Mouse (Mus musculus) liver, embryonic 16.5 days (tissue): Measurements from ENCODE around the gene Sned1. TPM values are rescaled to one million over a fixed set of nuclear protein-coding genes. Genes with fewer than 3 reads are reported as not detected.
"Not testable (repeated sequence)": the region's sequence is repeated elsewhere in the genome, so short reads cannot be mapped to it uniquely, and the experiment has no call there.

ENCODE experiments used
- ATAC-seq: fragments of 200-750 bp; cut with Nextera tagmentation; 2 replicates; pipeline ENCODE4 v1.8.0; 2017; ENCODE audit warnings: low read depth, mild to moderate bottlenecking, moderate number of reproducible peaks, moderate library complexity
- H3K27ac ChIP-seq: fragments of 300-500 bp; sonication (generic); 2 replicates; pipeline ENCODE4 v1.5.1; 2014; ENCODE audit warnings: mild to moderate bottlenecking, low read length
- H3K27me3 ChIP-seq: fragments of 300-500 bp; sonication (generic); 2 replicates; pipeline ENCODE4 v1.6.1; 2014; ENCODE audit warnings: low read depth, low read length, mixed read lengths; ENCODE audit not compliant: control insufficient read depth, insufficient read depth
- H3K36me3 ChIP-seq: fragments of 300-500 bp; sonication (generic); 2 replicates; pipeline ENCODE4 v1.6.1; 2014; ENCODE audit warnings: mild to moderate bottlenecking; ENCODE audit not compliant: control insufficient read depth, insufficient read depth
- H3K4me1 ChIP-seq: fragments of 300-500 bp; sonication (generic); 2 replicates; pipeline ENCODE4 v1.6.1; 2014; ENCODE audit warnings: low read depth, low read length, mixed read lengths; ENCODE audit not compliant: control insufficient read depth
- H3K4me2 ChIP-seq: fragments of 300-500 bp; sonication (generic); 2 replicates; pipeline ENCODE4 v1.6.1; 2014; ENCODE audit warnings: low read depth, low read length, mixed read lengths
- H3K4me3 ChIP-seq: fragments of 300-500 bp; sonication (generic); 2 replicates; pipeline ENCODE4 v1.5.1; 2014; ENCODE audit warnings: low read depth, mild to moderate bottlenecking, low read length
- H3K9ac ChIP-seq: fragments of 300-500 bp; sonication (generic); 2 replicates; pipeline ENCODE4 v1.6.1; 2014; ENCODE audit warnings: low read depth, low read length
- H3K9me3 ChIP-seq: fragments of 300-500 bp; sonication (generic); replicated peaks from 2 replicates; pipeline ENCODE4 v1.6.1; 2016; ENCODE audit warnings: low read length; ENCODE audit not compliant: control insufficient read depth
- WGBS: fragments of 180-500 bp; shearing (Covaris S2); extraction: QIAGEN DNeasy Blood & Tissue Kit; methylation state at CpG from one replicate; pipeline ENCODE4 v1.1.7; 2014; ENCODE audit not compliant: insufficient replicate concordance; 5-methylcytosine and 5-hydroxymethylcytosine counted together
- polyA plus RNA-seq: library from polyadenylated mRNA; unstranded; fragments of >200 nt; fragmentation: Nextera tagmentation; extraction: Ambion mirVana; gene quantifications from 2 replicates; pipeline ENCODE4 v1.2.1, GENCODE M21; 2015

Gene Sned1
- 0.19 and 0.29 TPM in 2 replicates for polyA plus RNA-seq

DNA sequence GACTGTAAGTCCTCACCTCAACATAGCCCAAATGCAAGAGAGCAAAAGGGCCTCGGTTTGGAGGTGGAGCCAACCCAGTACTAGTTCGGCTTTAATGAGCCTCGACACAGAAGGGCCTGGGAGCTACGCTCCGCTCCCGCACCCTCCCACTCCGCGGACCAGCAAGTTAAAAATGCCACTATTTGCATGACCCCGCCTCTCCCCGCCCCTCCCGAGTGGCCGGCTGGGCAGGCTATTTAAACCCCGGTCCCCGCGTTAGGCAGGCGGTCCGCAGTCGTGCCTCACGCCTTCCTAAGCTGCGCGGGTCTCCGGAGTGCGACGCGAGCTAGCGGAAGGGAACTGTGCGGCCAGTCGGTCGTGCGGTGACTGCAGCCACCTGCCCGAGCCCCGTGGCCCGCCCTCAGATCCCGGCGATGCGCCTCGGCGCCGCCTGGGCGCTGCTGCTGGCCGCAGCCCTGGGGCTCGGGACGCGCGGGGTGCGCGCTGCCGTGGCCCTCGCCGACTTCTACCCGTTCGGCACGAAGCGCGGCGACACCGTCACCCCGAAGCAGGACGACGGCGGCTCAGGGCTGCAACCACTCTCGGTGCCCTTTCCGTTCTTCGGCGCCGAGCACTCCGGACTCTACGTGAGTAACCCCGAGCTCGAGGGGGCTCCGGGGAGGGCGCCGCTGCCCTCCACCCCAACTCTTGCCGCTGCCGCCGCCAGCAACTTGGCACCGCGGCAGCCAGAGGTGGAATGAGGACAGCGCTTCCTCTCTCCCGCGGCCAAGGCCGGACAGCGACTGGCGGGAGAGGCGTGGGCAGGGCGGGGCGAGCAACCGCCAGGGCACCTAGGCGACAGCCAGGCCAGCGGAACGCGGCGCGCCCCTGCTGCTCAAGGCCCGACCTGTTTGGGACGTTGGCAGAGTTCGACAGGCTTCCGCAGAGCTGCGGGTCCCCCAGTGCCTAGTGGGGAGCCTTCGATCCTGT is at the start of gene Sned1:
TSS of gene Sned1 (plus strand) at position 266 of the 969 bp plus-strand sequence.
- no peaks in the 10 kb centered on the region; the same call in 1 of the 2 replicates for H3K4me1 ChIP-seq
- H3K4me2 ChIP-seq: peak within 1 kb of the TSS; percentile 81
- peak within 1 kb of the TSS; percentile 31; the same call in 1 of the 2 replicates for H3K9ac ChIP-seq
- ATAC-seq: peak; percentile 76
- H3K9me3 ChIP-seq: no peaks in the 10 kb centered on the region
- peak within 1 kb of the TSS; percentile 52 for H3K4me3 ChIP-seq
- no peak within 1 kb of the TSS for H3K27ac ChIP-seq
- 1% methylated on average over 91 of the region's 100 CpGs for WGBS
- H3K36me3 ChIP-seq: no peaks in the 10 kb centered on the region
- peaks cover 38% of the 10 kb centered on the region for H3K27me3 ChIP-seq

DNA sequence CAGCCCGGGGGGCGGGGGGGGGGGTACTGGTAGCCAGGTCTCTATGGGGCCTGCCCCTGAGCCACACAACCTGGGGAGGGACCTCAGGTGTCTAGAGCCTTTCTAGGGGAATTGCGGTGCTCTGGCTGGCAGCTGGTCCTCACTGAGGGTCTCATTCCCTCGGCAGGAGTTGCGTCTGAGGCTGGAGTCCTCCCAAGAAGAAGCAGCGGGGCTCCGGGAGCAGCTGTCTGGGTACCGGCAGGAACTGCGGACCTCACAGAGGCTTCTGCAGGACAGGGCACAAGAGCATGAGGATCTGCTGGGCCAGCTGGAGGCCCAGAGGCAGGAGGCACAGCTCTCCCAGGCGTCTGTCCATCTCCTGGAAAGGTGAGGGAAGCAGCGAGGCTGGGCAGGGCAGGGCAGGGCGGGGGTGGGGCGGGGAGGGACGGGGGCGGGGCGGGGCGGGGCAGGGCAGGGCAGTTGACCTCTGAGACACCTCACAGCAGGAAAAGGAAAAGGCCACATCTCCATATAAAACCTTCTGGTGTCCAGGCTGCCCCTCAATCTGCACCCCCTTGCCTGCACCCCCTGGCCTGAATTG is 44.8 kb upstream of the Sned1 start:
- no peaks in the 10 kb centered on the region for H3K27me3 ChIP-seq
- no peaks in the 10 kb centered on the region for H3K36me3 ChIP-seq
- no peaks in the 10 kb centered on the region for H3K9me3 ChIP-seq
- no peak overlapping the region for H3K9ac ChIP-seq
- 9% methylated on average over 17 of the region's 17 CpGs for WGBS
- H3K4me2 ChIP-seq: no peak overlapping the region
- no peak overlapping the region for H3K27ac ChIP-seq
- ATAC-seq: no peak
- H3K4me3 ChIP-seq: no peak overlapping the region
- H3K4me1 ChIP-seq: no peaks in the 10 kb centered on the region

GRCm38 (mm10) chr1:93194961-93195360 is 40.7 kb upstream of the Sned1 start:
- H3K9ac ChIP-seq: no peak overlapping the region
- no peak for ATAC-seq
- 60% methylated on average over 3 of the region's 3 CpGs for WGBS

DNA sequence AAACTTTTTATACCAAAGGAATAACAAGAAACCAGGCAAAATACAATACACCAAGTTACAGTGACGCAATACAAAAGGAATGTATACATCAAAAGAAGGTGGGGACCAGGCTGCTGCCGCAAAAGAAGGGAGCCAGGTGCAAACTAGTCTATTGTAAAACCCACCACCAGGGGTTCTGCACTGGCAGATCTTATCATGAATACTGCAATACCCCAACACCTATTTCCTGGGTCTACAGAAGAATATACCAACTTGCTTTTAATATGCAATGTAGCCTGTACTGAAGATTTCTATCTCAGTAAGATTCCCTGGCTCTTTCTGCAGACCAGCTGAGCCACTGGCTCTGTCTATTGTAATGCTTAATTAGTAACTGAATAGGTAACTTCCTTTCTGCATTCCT is 38.2 kb upstream of the Sned1 start:
- 71% methylated on average over 2 of the region's 2 CpGs for WGBS
- not testable (repeated sequence) for H3K9me3 ChIP-seq, H3K27me3 ChIP-seq, H3K36me3 ChIP-seq, H3K4me3 ChIP-seq, H3K27ac ChIP-seq, H3K9ac ChIP-seq, H3K4me2 ChIP-seq, ATAC-seq, H3K4me1 ChIP-seq

More at GRCm38 (mm10) chr1:93194961-93195360, 40.7 kb upstream of the Sned1 start:
- H3K4me1 ChIP-seq: no peaks in the 10 kb centered on the region
- no peak overlapping the region for H3K4me3 ChIP-seq
- no peaks in the 10 kb centered on the region for H3K36me3 ChIP-seq
- H3K9me3 ChIP-seq: no peaks in the 10 kb centered on the region
- no peak overlapping the region for H3K27ac ChIP-seq
- H3K27me3 ChIP-seq: no peaks in the 10 kb centered on the region
- no peak overlapping the region for H3K4me2 ChIP-seq

GRCm38 (mm10) chr1:93197916-93198315 is 37.7 kb upstream of the Sned1 start:
- H3K27me3 ChIP-seq: no peaks in the 10 kb centered on the region
- no peaks in the 10 kb centered on the region for H3K36me3 ChIP-seq
- no peak overlapping the region for H3K9ac ChIP-seq
- H3K9me3 ChIP-seq: no peaks in the 10 kb centered on the region
- WGBS: 43% methylated on average over 3 of the region's 3 CpGs
- H3K27ac ChIP-seq: no peak overlapping the region
- H3K4me1 ChIP-seq: no peaks in the 10 kb centered on the region
- no peak overlapping the region for H3K4me2 ChIP-seq
- no peak for ATAC-seq
- H3K4me3 ChIP-seq: no peak overlapping the region

DNA sequence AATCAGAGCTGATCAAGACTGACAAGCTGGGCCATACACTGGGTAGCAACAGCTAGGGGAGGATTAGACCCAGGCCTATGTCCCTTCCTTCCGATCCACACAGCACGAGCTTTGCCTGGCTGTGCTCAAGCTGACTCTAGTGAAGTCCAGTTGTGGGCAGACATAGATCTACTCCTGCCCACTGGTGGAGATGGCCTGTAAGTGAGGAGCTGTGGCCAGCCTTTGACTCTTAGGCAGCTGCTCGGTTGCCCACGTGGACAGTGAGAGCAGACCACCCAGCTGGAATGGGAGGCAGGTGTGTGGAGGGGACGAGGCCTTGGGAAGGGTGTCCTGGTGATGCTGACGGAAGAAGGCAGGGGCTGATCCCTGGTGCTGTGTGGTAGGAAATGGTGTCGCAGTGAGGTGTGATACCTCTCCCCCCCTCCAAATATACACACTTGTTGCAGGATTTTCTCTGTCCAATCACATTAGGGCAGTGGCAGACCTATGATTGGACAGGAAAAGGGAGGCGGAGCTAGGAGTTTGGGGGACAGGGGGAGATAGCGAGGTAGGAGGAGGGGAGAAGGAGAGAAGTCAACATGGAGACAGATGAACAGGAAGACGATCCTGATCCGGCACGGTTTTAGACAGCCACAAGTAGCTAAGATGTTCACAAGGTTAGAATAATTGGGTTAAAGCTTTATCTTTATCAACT is 29.2 kb upstream of the Sned1 start:
- Histone ChIP-seq H3K4me1 (no peaks in the 10 kb centered on the region), H3K36me3 (no peaks in the 10 kb centered on the region), H3K27me3 (no peaks in the 10 kb centered on the region), H3K4me2 (no peak overlapping the region), H3K9ac (no peak overlapping the region), H3K4me3 (no peak overlapping the region), H3K27ac (no peak overlapping the region), H3K9me3 (no peaks in the 10 kb centered on the region)
- WGBS: 57% methylated on average over 12 of the region's 12 CpGs
- ATAC-seq: no peak

GRCm38 (mm10) chr1:93207536-93208064 is 28.0 kb upstream of the Sned1 start:
- no peaks in the 10 kb centered on the region for H3K4me1 ChIP-seq
- H3K27ac ChIP-seq: no peak overlapping the region
- H3K9ac ChIP-seq: no peak overlapping the region
- no peaks in the 10 kb centered on the region for H3K36me3 ChIP-seq
- 69% methylated on average over 4 of the region's 4 CpGs for WGBS
- no peaks in the 10 kb centered on the region for H3K9me3 ChIP-seq
- no peak overlapping the region for H3K4me2 ChIP-seq
- no peak overlapping the region for H3K4me3 ChIP-seq
- no peak for ATAC-seq
- no peaks in the 10 kb centered on the region for H3K27me3 ChIP-seq

- Histone ChIP-seq H3K27me3 (no peaks in the 10 kb centered on the region), H3K27ac (no peak overlapping the region), H3K4me3 (no peak overlapping the region), H3K36me3 (no peaks in the 10 kb centered on the region), H3K9me3 (no peaks in the 10 kb centered on the region), H3K4me2 (no peak overlapping the region), H3K4me1 (no peaks in the 10 kb centered on the region), H3K9ac (no peak overlapping the region)
- no peak for ATAC-seq
- 51% methylated on average over 9 of the region's 9 CpGs for WGBS
These were observed 25.4 kb upstream of the Sned1 start for GRCm38 (mm10) chr1:93210213-93210641.
